Mouse (Mus musculus) embryonic fibroblast, embryonic 13.5 days (primary cell): ENCODE measurements around the gene 2510039O18Rik.

Experiments used
- CTCF ChIP-seq: IDR thresholded peaks from 2 replicates; pipeline ENCODE4 v1.5.1; 2011; ENCODE audit warnings: mild to moderate bottlenecking, control low read depth, low read length, moderate library complexity, borderline replicate concordance; ENCODE audit not compliant: insufficient read depth
- POLR2A ChIP-seq: IDR thresholded peaks from 2 replicates; pipeline ENCODE4 v1.6.1; 2011; ENCODE audit warnings: low read depth, mild to moderate bottlenecking, control low read depth, low read length, moderate library complexity

- TF ChIP-seq CTCF (no peak), POLR2A (no peak)
Observed at GRCm38 (mm10) chr4:147928540-147928939, 12.2 kb upstream of the 2510039O18Rik start.
